Mouse (Mus musculus) brain, adult 10 weeks (tissue): ENCODE measurements around the gene Arf1. TPM values are rescaled to one million over a fixed set of nuclear protein-coding genes. Genes with fewer than 3 reads are reported as not detected.

ENCODE experiments used
- polyA plus RNA-seq: library from polyadenylated mRNA; stranded (reverse); fragments of 350-450 nt; fragmentation: Illumina TruSeq; extraction: RNeasy Lipid Tissue Mini Kit (QIAGEN cat#74804); gene quantifications from one replicate; pipeline ENCODE4 v1.2.3, GENCODE M21; 2015; ENCODE audit warnings: low read depth, low replicate concordance

Arf1 gene
- 538 TPM for polyA plus RNA-seq

DNA sequence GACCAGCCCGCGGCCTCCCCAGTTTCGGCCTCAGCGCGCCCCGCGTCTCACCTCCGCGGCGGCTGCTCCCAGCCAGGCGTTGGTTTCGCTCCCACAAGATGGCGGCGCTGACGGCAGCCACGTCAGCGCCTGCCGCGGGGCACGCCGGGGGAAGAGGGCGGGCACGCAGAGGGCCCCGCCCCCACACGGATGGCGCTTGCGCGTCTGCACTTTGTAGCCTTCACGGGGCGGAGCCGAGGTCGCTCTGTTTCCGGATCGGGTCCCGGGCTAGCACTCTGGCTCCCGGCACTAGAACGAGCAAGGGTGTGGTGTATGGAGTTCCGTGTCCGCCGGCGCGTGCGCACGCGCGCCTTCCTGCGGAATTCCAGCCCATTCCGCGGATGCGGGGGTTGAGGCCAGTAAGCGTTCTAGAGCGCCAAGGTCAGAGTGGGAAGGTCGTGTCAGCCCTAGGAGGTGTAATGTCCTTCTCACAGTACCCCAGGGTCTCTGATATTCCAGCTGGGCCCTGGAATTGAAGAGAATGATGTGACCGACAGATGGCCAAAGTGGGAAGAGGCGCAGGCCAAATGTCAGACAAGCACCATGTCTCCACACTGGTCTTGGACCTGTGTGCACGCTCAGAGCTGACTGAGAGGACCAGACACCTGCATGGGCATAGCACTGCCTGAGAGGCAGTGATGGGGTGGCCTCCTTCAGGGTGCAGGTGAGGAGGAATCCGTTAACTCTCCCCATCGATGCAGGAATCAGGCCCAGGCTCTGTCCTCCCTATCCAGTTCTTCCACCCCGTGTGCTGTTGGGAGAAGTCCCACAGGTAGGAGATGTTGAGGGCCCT lies at the start of gene Arf1:
TSS of gene Arf1 (minus strand) at position 149 of the 832 bp plus-strand sequence.

DNA sequence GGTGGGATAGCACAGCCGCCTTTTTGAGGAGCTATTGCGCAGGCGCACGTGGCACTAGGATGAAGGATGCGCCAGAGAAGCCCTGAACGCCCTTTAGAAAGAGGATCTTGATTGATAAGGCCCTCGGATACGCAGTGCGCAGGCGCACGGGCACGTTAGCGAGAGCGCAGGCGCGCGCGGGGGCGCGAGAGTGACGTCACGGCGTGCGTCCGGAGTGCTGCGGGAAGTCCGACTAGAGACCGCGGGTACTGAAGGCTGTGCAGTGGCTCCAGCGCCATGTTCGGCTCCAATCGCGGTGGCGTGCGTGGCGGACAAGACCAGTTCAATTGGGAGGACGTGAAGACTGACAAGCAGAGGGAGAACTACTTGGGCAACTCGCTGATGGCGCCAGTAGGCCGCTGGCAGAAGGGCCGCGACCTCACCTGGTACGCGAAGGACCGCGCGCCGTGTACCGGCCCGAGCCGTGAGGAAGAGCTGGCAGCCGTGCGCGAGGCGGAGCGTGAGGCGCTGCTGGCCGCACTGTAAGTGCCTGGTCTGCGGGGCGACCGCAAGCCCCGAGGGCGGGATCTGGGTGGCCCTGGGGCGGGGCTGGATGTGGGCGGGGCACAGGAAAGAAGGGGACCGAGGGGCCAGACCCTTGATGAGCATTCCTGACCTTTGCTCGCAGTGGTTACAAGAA lies 19.8 kb downstream of the Arf1 start, which contains the start of gene 2310033P09Rik:
TSS of gene 2310033P09Rik (plus strand) at position 169 of the 679 bp plus-strand sequence.

DNA sequence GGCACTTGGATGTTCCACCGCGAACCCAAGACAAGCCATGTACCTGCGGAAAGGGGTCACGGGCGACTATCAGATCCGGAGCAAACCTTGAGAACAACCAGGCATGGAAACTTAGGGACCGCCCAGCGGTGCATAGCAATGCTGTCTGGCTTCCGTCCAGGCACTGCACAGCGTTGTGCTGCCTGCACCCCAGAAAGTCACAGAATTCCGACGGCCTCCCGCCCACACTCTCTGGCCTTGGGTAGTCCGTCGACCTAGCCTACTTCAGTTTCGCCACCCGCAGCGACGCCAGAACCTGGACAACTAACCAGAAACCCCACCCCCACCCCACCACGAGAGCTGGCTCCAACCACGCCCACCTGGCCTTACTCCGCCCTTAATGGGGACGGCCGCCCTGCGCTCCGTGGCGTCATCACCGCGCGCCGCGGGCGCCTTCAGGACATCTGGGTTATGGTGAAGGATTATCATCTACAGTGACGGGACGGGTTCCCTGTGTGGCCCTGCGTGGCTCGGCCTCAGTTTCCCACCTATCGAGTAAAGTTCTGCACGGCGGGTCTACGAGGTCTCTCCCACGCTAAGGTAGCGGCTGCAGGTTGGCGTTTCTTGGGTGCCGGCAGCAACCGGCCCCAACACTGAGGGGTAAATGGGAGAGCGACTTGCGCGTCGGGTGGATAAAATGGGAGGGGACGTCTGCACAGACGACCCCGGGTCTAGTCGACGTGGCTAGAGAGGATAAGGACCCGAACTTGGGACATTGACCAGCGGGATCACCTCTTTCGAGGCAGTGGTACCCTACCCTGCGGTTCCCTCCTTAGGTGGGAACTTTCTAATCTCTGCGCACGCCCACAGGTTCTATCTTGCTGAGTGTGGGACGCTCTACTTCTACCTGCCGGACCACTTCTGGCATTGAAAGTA lies 25.7 kb downstream of the Arf1 start, which contains the start of gene Mrpl55:
TSS of gene Mrpl55 (plus strand) at position 406 of the 915 bp plus-strand sequence.

DNA sequence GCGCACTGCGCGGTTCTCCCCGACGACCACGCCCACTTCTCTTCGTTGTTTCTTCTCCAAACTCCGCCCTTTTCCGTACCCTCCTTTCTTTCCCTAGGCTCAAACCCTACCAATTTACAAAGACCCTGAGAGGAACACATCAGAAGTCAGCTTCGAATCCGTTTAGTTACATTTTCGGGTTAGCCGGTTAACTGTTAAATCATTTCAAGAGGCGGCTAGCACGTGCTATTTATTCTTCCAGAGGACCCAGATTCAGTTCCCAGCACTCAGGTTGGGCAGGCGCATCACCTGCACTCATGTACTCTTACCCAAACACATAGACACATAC lies 36.0 kb downstream of the Arf1 start, which contains the start of gene Guk1:
TSS of gene Guk1 (minus strand) at position 154 of the 328 bp plus-strand sequence.

DNA sequence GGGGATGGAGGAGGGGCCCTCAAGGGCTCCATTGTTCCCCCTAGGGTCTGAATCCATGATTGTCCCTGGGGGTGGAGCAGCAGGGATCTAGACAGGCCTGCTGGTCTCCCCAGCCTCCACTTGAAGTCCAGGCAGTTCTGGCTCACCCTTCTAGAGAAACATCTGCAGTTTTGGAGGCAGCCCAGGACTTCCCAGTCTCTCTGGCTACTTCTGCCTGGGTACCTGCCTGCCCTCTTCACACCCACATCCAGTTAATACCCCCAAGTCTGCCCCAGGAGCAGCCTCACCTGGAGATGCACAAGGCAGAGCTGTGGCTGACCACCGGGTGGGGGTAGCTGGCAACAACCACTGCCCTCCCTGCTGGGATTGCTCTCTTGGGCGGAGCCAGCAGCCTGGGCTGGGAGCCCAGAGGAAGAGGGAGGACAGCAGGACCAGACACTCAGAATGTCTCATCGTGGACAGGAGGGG lies 45.2 kb downstream of the Arf1 start, which contains the start of gene Gjc2:
TSS of gene Gjc2 (minus strand) at position 350 of the 468 bp plus-strand sequence.

DNA sequence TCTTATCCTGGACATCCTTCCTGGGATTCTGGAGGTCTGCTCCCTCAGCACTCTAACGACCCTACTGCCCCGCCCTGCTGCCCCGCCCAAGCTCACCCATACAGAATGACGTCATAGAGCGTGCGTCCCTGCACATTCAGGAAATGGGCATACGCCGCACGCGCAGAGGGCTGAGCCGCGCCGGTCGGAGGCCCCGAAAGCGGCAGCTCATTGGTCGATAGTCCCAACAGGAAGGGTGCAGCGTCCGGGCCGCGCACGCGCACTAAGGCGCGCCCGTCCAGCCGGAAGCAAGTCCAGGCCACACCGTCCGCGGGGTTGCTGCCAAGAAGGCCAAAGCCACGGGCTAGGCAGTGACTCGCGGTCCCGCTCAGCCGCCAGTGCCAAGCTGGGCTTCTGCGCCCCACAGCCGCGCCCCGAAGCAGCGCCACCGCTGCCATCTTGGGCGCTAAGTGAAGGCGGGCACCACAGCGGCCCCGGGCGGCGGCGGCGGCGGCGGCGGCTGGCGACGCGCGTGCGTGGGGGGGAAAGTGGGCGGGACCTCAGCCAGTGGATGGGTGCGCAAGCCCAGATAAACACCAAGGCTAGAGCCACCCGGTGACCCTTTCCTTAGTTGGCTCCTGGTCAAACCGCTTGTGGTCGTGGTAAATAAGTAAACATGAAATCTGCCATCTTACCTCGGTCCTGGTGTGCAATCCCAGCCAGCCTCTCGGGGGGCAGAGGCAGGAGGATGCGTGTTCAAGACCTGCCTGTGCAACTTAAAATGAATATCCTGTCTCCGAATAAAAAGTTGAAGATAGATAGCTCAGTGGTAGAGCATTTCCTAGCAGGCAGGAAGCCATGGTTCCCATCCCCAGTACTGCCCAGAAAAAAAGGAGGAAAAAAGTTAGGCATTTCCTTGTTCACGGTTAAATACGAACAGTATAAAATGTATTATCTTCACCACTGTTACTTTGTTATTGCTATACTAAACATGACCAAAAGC lies 64.5 kb downstream of the Arf1 start, which contains the start of gene Iba57:
TSS of gene Iba57 (minus strand) at position 485 of the 982 bp plus-strand sequence.

Other genes with a start within 250 kb of the Arf1 start
- 1.5 TPM for gene Obscn, start 91.9 kb downstream of the Arf1 start, polyA plus RNA-seq
- 5.8 TPM for gene Iba57, start 64.5 kb downstream of the Arf1 start, polyA plus RNA-seq
- 20.0 TPM for gene Gjc2, start 45.1 kb downstream of the Arf1 start, polyA plus RNA-seq
- gene Guk1, start 36.1 kb downstream of the Arf1 start, polyA plus RNA-seq: 264 TPM
- gene Mrpl55, start 25.8 kb downstream of the Arf1 start, polyA plus RNA-seq: 71.7 TPM
- 18.6 TPM for gene 2310033P09Rik, start 19.9 kb downstream of the Arf1 start, polyA plus RNA-seq
- gene Wnt3a, start 62.5 kb upstream of the Arf1 start, polyA plus RNA-seq: not detected
- 9.0 TPM for gene Wnt9a, start 78.7 kb upstream of the Arf1 start, polyA plus RNA-seq
- not detected for gene Prss38, start 147.4 kb upstream of the Arf1 start, polyA plus RNA-seq
- gene Jmjd4, start 221.8 kb upstream of the Arf1 start, polyA plus RNA-seq: 16.3 TPM
- gene Snap47, start 222.9 kb upstream of the Arf1 start, polyA plus RNA-seq: 477 TPM
- 6.7 TPM for gene Zfp867, start 244.2 kb upstream of the Arf1 start, polyA plus RNA-seq